Mouse (Mus musculus): ENCODE measurements around the gene Bicdl1.
A peak's percentile ranks its signal among the peaks of the same experiment; 100 is the strongest.

DNA sequence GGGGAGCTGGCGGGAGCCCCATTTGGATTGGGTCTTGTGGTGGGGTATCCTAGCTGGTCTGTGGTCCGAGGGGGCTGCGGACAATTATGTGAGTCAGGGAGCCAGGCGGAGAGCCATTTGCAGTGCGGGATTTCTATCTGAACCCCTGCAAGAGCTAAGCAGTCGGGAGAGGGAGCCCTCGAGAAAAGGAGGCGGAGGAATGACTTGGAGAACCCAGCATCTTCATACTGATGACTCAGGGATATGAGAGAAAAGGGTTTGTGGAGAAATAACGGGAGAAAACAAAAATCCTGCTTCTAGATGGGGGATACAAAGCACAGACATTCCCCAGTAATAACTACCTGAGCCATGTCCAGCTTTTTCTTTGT is 1.4 kb upstream of the Bicdl1 start:
- TF ChIP-seq EP300 (IDR thresholded peaks at IDR 0.05; ENCODE audit: insufficient read depth, low read depth, low read length) (no peak), CTCF (IDR thresholded peaks at IDR 0.05) (peak; percentile 30; the same call in 1 of the 2 replicates), POLR2A (IDR thresholded peaks at IDR 0.05; ENCODE audit: insufficient read depth, low read depth, low read length) (no peak)
